Mouse (Mus musculus): ENCODE data around the gene Rp9.

The Rp9 gene

GRCm38 (mm10) chr9:22469643-22470042 is at the start of gene Rp9:
Gene Rp9, minus strand, starts transcription at chr9:22469743.
- DNase-seq = no peak

GRCm38 (mm10) chr9:22518394-22519041 is 49.0 kb upstream of the Rp9 start:
- peak; percentile 26 to 73 for DNase-seq

GRCm38 (mm10) chr9:22515076-22515475 is 45.5 kb upstream of the Rp9 start:
- no peak for DNase-seq

- no peak for DNase-seq
These were observed 36.0 kb upstream of the Rp9 start for GRCm38 (mm10) chr9:22505574-22505973.

- DNase-seq = no peak
These were observed 34.0 kb upstream of the Rp9 start for GRCm38 (mm10) chr9:22503581-22503980.

- DNase-seq = no peak
These were observed 33.4 kb upstream of the Rp9 start for GRCm38 (mm10) chr9:22502972-22503371.

- no peak for DNase-seq
These were observed 27.7 kb upstream of the Rp9 start for GRCm38 (mm10) chr9:22497021-22497767.

GRCm38 (mm10) chr9:22495133-22495532 is 25.6 kb upstream of the Rp9 start:
- DNase-seq = no peak

- no peak for DNase-seq
These were observed 24.8 kb upstream of the Rp9 start for GRCm38 (mm10) chr9:22494203-22494807.

GRCm38 (mm10) chr9:22488963-22489362 is 19.4 kb upstream of the Rp9 start:
- DNase-seq = no peak

GRCm38 (mm10) chr9:22486211-22486610 is 16.7 kb upstream of the Rp9 start:
- no peak for DNase-seq

GRCm38 (mm10) chr9:22484562-22485308 is 15.2 kb upstream of the Rp9 start:
- DNase-seq = no peak

GRCm38 (mm10) chr9:22483866-22484561 is 14.5 kb upstream of the Rp9 start:
- no peak for DNase-seq

GRCm38 (mm10) chr9:22478946-22479345 is 9.4 kb upstream of the Rp9 start:
- DNase-seq = no peak

GRCm38 (mm10) chr9:22476265-22476664 is 6.7 kb upstream of the Rp9 start:
- DNase-seq = peak; percentile 29 to 35

- DNase-seq = peak; percentile 95 to 96
These were observed 5.9 kb upstream of the Rp9 start, which contains the start of gene Bbs9 for GRCm38 (mm10) chr9:22475424-22475868. Gene Bbs9, plus strand, starts transcription at chr9:22475715.

GRCm38 (mm10) chr9:22468899-22469259 is 664 bp downstream of the Rp9 start:
- DNase-seq = no peak

- DNase-seq = peak in 1 of 2 experiments; percentile 84
These were observed 1.2 kb downstream of the Rp9 start for GRCm38 (mm10) chr9:22468170-22468898.

- DNase-seq = peak; percentile 71
These were observed 2.0 kb downstream of the Rp9 start for GRCm38 (mm10) chr9:22467371-22468169.

- no peak for DNase-seq
These were observed 3.3 kb downstream of the Rp9 start for GRCm38 (mm10) chr9:22466212-22466611.

- DNase-seq = peak; percentile 94 to 95
These were observed 7.6 kb downstream of the Rp9 start for GRCm38 (mm10) chr9:22461946-22462345.

Measured in cerebellum, postnatal 25 days (tissue).